Mouse (Mus musculus): ENCODE measurements around the gene Popdc2.

GRCm38 (mm10) chr16:38378591-38378990 lies 16.6 kb downstream of the Popdc2 start:
- TF ChIP-seq CTCF (IDR thresholded peaks at IDR 0.05; ENCODE audit: low read depth) (no peak), EP300 (IDR thresholded peaks at IDR 0.05; ENCODE audit: low read depth) (no peak)

All from heart, postnatal 0 days (tissue).